Mouse (Mus musculus) inflammation-experienced regulatory T-cells, adult 6 months (primary cell): ENCODE data around the gene Map6. TPM values are rescaled to one million over a fixed set of nuclear protein-coding genes. Genes with fewer than 3 reads are reported as not detected.

ENCODE experiments used
- ATAC-seq: one replicate; pipeline ENCODE4 v1.8.0; 2017
- polyA plus RNA-seq, 3 experiments: library from polyadenylated mRNA; unstranded; fragments of 100-300 nt; shearing (Covaris generic); gene quantifications; one replicate each; pipeline ENCODE4 v1.2.1; 2017

Map6 gene
- 1 to 10 TPM; 3.1 to 5.6 (median 3.2) TPM for polyA plus RNA-seq

DNA sequence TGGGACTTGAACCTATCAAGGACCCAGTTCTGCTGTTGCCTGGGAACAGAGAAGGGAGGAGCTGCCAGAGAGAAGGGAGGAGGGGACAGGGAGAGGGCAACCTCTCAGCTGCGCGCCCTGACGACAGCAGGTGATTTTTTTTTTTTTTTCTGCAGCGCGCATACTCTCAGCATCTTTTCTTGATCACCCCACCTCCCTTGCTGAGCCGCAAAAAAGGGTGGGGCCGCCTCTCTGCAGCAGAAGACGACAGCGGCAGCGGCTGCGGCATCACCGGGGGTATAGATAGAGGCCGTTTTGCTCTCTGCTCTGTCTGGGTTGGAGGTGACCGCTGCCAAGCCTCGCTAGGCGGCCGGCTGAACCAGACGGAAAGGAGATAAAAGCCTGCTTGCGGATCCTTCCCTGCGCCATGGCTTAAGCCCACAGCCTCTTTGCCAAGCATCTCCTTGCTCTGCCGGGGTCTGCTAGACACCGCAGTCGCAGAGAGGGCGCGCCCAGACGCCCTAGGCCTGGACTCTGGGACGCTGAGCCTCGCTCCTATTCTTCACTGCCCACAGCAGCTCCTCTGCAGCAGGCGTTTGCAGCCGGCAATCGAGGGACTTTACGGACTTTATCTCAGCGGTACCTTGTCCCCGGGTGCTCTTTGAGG lies at the start of gene Map6:
Gene Map6 (plus strand): TSS at position 197 of the 646 bp plus-strand sequence.
- ATAC-seq = peak; percentile 78

- ATAC-seq = no peak
These were observed 43.0 kb upstream of the Map6 start for GRCm38 (mm10) chr7:99224225-99224624.

DNA sequence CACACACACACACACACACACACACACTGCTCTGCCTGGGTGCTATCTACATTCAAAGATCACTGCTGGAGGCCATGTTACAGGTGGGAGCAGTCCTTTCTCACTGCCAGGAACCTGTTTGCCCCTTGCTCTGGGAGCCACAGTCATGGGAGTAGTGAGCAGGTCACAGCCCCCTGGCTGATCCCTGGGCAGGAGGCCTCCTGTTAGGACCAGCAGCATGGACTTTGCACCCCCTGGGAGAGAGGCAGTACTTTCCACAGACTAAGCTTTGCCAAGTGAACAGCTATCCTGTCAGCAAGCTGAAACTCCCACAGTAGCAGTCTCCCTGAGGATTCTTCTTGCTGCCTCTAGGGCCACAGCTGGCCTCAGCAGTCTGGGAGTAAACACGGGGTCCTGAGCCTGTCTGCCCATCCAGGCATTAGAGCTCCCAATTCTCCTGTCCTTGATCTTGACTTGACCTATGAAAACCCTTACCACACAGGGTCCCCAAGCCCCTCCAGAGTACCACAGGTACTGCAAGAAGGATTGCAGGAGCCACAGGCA lies 42.5 kb upstream of the Map6 start:
- ATAC-seq = no peak

- no peak for ATAC-seq
These were observed 41.8 kb upstream of the Map6 start for GRCm38 (mm10) chr7:99225421-99225820.

- no peak for ATAC-seq
These were observed 40.6 kb upstream of the Map6 start for GRCm38 (mm10) chr7:99226662-99227061.

DNA sequence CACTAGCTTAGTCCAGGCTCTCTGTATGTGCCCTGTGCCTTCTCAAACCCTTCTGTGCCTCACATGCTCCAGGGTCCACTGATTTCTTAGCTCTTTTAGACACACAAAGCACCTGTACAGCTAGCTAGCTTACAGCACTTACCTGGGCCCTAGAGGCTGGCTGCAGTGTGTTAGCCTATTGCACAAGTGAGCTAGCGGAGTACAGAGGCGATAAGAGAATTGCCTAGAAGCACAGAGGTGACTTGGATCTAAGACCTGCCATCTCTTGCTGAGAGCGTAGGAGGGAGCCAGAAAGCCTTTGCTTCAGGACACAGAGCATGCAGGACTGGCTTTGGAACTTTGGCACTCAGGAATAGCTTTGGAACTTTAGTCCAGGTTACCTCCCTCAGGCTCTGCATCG lies 40.0 kb upstream of the Map6 start:
- ATAC-seq = no peak

DNA sequence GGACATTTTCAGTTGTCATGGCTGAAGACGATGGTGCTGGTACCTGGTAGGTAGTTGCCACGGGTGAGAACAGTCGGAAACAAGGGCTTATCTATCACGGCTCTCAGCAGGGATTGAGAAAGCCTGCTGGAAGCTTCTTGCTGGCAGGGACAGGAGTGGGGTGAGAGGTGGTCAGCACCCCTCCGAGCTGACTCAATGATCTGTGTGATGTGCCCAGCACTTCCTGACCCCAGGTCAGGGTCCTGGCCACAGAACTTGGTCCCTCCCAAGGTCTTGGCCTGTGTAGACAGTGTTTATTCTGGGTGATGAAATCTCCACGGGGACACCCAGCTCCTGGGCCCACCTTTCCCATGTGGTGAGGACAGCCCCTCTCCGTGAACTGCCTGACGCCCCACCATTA lies 38.4 kb upstream of the Map6 start:
- ATAC-seq = no peak

DNA sequence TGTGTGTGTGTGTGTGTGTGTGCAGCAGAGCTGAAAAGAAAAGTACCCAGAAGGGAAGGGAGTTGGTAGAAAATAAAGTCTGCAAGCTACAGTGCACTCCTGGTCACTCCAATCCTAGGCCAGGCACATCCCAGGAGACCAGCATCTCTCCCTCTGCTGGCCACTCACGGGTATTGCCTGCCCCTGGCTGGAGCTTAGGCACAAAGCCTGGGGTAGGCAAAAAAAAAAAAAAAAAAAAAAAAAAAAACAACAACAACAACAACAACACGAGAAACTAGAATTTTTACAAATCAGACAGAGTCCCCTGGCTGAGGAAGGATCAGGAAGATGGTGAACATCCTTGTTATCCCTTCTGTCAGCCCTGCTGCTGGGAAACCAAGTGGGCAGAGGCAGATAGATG lies 37.8 kb upstream of the Map6 start:
- no peak for ATAC-seq

- no peak for ATAC-seq
These were observed 37.0 kb upstream of the Map6 start for GRCm38 (mm10) chr7:99230061-99230747.

DNA sequence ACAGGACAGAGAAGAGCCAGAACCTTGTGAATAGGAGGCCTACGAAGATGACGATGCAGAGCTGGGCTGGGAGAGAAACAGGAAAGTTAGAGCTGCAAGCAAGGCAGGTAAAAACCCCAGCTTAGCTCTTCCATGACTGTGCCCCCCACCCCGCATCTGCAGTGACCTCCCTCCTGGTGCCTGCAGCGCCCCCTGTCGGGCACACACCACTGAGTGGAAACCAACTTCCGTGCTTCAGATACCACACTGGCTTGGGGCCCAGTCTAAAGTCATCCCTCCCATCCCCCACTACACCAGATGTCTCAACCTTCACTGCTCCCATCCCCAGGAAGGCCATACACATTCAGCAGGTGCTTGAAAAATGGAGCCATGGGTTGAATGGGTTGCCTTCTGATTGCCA lies 34.7 kb upstream of the Map6 start:
- no peak for ATAC-seq

DNA sequence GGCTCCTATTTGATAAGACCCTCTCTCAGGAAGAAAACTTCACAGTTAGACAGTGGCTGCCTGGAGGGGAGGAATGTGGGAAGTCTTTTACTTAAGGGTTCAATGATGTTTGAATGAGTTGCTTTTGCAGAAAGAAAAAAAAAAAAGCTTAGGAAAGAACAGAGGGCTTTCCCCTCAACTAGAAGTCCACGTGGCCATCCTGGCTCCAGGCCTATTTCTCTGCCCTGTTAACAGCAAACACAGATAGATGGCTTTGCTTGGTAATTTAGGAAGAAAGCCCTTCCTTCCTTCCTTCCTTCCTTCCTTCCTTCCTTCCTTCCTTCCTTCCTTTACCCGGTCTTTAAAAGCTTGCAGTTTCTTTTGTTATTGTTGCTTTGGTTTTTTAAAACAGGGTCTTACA lies 32.3 kb upstream of the Map6 start:
- ATAC-seq = no peak

DNA sequence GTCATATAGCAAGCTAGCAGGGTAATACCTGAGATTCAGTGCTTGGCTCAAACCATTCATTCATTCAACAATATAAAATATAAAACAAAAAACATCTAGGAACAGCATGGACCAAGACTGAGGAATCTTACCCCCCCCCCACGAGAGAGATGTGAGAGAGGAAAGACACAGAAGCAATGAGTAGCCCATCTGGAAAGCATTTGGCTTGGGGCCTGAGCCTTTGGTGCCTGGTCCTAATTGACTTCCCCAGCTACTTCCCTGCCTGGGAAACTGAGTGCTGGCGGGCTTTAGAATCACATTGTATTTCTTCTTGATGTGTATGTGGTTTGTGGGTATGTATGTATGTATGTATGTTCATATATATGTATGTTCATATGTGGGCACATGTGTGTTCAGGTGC lies 31.6 kb upstream of the Map6 start:
- ATAC-seq = no peak

DNA sequence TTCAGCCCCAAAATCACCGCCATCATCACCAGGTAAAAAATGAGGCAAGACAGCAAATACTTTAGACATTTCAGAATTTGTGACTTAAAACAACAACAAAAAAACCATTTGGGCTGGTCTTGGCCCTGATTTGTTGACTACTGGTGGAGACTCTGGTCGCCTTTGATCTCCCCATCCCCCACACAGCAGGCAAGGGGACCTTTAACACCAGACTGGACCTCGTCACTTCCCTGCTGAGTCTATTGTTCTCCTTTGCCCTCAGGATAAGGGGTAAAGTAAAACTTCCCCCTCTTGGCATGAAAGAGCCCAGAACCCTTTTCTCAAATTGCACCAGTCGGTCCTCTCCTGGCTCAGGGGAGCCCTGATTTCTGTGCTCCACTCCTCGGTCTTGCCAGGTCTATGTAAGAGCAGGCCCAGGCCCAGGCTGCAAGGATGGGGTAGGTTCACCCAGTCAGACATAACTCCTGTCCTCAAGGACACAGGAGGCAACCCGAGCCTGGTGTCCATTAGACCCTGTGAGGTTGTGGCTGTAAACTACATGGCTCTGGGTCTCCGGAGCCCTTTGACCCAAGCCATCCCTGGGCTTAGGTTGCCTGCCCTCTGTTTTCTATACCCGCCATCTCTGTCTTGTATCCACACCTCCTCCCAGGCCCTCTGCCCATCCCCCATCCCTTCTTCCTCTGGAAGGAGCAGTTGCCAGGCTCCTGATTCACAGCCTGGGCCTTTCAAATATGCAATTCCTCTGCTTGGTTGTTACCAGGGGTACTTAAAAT lies 30.2 kb upstream of the Map6 start:
- no peak for ATAC-seq

- ATAC-seq = no peak
These were observed 28.8 kb upstream of the Map6 start, which contains the start of gene Mogat2 for GRCm38 (mm10) chr7:99238417-99238816. Mogat2 (minus strand) TSS chr7:99238619.

- ATAC-seq = no peak
These were observed 25.1 kb upstream of the Map6 start for GRCm38 (mm10) chr7:99242097-99242496.

DNA sequence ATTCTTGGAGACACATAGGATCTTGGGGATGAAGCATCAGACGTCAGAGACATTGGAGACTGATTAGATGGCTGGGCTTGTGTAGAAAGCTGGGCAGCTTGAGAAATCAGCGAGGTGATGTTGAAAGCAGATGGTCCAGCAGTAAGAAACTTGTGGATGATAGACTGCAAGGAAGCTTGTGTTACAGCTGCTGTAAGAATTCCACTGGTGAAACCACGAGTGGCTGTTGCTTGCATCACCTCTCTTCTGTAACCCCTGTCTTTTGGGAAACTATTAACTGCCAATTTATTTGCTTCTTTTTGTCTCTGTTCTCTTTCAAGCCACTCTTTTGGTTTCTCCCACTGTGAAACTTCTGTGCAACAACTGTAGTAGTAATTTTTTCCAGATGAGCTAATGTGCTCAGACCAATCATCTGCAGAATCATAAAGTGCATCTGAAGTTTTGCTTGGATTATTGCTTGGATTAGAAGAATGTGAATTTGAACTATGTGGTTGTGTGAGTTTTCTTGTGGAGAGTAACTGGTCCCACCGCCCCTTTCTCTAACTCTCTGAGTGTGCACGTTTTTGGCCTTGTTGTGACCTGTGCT lies 19.0 kb upstream of the Map6 start:
- ATAC-seq = no peak

- peak; percentile 80 for ATAC-seq
These were observed 18.2 kb upstream of the Map6 start for GRCm38 (mm10) chr7:99248906-99249581.

GRCm38 (mm10) chr7:99249582-99249911 lies 17.7 kb upstream of the Map6 start:
- peak; percentile 68 for ATAC-seq

DNA sequence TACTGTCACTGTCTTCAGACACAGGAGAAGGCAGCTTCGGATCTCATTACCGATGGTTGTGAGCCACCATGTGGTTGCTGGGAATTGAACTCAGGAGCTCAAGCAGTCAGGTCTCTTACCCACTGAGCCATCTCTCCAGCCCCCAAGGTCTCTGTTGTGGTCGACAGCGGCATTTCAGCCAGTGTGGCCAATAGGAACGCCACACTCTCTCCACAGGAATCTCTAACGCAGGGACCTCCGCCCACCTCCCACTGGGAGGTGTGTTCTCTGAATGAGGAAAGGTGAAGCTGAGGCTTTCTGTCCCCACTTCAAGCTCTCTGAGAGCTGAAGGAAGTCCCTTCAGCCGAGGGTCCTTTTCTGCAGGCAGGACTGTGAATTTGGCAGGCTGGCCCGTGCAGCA lies 16.9 kb upstream of the Map6 start:
- ATAC-seq = no peak

GRCm38 (mm10) chr7:99255006-99255405 lies 12.2 kb upstream of the Map6 start:
- ATAC-seq = no peak

DNA sequence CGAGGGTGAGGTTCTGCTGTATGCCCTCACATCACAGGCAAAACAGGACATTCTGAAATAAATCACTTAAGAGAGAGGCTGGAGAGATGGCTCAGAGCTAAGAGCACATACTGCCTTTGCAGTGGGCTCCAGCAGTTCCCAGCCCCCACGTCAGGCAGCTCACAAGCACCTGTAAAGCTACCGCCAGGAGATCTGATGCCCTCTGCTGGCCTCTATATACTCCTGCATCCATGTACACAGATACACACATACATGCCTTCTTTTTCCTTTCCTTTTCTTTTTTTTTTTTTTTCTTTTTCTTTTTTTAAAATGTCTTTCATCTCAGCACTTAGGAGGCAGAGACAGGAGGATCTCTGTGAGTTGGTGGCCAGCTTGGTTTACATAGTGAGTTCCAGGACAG lies 5.3 kb upstream of the Map6 start:
- no peak for ATAC-seq

DNA sequence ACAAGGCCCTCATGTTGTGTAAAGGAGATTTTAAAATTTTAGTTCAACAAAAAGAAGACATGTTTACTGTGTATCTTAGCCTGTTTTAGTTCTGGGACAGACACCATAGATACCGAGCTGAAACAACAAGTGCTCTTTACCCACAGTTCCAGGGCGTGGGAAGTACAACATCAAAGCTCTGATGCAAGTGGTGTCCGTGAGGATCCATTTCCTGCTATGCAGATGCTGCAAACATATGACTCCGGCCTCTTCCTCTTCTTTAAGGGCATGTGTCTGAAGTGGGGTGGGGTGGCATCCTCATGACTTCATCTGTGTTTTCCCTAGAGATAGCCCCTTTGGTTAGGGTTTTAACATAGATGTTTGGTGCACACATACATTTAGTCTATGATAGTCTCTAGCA lies 3.7 kb upstream of the Map6 start:
- no peak for ATAC-seq

DNA sequence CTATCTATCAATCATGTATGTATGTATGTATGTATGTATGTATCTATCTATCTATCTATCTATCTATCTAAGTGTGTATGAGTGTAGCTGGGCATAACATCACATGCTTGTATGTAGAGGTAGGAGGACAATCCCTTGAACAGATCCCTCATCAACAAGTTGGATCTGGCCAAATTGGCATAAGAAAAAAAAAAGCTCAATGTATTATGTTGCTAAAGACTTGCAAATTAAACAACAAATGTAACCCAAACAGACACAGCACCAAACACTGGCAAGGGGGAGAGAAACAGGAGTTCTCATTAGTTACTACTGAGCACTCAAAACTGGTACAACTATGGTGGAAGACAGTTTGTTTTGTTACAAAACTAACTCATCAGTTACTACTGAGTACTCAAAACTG lies 2.6 kb upstream of the Map6 start:
- no peak for ATAC-seq
